Mouse (Mus musculus): ENCODE measurements around the gene Sarnp. TPM values are rescaled to one million over a fixed set of nuclear protein-coding genes. Genes with fewer than 3 reads are reported as not detected.

Gene Sarnp
- polyA plus RNA-seq, 1 experiment = 62.2 TPM

DNA sequence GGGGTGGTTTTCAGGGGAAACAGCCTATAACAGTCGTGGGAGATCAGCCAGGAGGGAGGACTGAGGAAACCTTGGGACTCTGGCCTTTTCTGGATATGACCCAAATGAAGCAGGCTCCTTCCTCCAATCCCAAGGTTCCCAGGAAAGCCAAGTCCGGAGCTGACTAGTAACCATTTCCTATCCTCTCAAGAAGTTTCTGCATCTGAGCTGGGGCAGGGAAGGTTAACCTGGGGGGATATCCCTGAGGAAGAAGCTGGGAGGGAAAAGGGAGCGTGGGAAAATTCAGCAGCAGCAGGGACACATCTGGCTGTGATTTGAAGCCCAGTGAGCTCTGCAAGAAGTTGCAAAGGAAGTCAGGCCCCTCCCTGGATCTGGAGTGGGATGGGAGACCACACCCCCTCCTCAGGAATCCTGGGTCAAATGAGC, 103.6 kb downstream of the Sarnp start:
- Histone ChIP-seq H3K27ac (ENCODE audit: insufficient read depth, low read depth, low read length) (no peak overlapping the region), H3K4me1 (ENCODE audit: control insufficient read depth, insufficient read depth, low read length) (peaks cover 17% of the 10 kb centered on the region), H3K4me3 (ENCODE audit: insufficient read depth, low read length) (no peak overlapping the region)
- TF ChIP-seq POLR2A (IDR thresholded peaks at IDR 0.05; ENCODE audit: borderline replicate concordance, low read depth, low read length) = no peak
- TF ChIP-seq CTCF (IDR thresholded peaks at IDR 0.05; ENCODE audit: low read depth, low read length) = no peak

- H3K4me3 ChIP-seq (ENCODE audit: insufficient read depth, low read length) = no peak overlapping the region
- no peak for TF ChIP-seq CTCF (IDR thresholded peaks at IDR 0.05; ENCODE audit: low read depth, low read length)
- TF ChIP-seq POLR2A (IDR thresholded peaks at IDR 0.05; ENCODE audit: borderline replicate concordance, low read depth, low read length) = no peak
- no peak overlapping the region for H3K27ac ChIP-seq (ENCODE audit: insufficient read depth, low read depth, low read length)
- peaks cover 17% of the 10 kb centered on the region for H3K4me1 ChIP-seq (ENCODE audit: control insufficient read depth, insufficient read depth, low read length)
Observed at GRCm38 (mm10) chr10:128921251-128921650, 104.1 kb downstream of the Sarnp start.

DNA sequence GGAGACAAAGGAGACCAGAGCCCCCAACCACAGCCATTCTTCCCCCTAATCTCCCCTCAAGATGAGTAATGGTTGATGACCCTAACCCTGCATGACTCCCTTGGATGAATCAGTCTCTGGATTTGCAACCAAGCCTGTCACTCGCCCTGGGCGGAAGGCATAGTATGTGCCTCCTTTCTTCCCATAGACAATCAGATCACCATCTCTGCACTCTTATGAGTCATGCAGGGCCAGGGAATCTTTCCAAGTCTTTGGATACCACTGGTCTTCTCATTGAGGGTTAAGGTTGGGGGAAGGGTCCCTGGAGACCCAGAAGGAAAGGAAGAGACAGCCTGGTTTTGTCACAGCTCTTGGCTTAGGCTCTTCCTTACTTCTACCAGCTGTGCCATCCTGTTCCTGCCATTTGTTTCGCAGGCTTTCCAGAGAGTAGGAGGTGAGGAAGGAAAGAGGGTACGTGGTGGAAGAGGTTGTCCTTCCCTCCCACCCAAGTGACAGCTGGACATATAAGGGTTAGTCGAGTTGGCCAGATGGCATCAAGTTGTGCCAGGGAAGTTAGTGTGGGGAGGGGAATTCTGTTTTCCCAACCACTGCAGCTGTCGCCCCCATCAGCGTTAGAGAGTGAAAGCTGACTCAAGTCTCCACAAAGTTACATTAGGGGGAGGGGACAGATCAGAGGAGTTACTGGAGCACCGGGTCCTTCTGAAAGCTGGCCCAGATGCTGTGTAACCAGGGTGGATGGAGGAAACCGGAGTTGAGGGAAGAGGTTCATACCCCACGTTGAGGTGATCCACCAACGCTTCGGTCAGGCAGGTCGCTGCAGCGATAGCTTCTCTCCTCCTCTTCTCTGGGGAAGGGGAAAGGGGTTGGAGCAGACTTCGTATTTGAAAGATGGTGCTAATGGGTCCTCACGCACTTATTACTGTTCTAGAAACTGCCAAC, 105.0 kb downstream of the Sarnp start:
- Histone ChIP-seq H3K4me1 (ENCODE audit: control insufficient read depth, insufficient read depth, low read length) (peaks cover 17% of the 10 kb centered on the region), H3K27ac (ENCODE audit: insufficient read depth, low read depth, low read length) (peak overlapping the region; percentile 8; the same call in 1 of the 2 replicates), H3K4me3 (ENCODE audit: insufficient read depth, low read length) (peak overlapping the region; percentile 51)
- TF ChIP-seq POLR2A (IDR thresholded peaks at IDR 0.05; ENCODE audit: borderline replicate concordance, low read depth, low read length) (no peak), CTCF (IDR thresholded peaks at IDR 0.05; ENCODE audit: low read depth, low read length) (no peak)

DNA sequence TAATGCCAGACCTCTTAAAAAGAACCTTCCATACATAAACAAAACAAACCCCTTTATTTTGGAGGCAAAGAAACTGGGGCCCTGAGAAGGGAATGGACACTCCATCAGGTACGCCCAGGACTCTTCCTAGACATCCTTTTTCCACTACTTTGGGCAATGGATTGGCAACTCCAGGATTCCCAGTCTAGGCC, 105.6 kb downstream of the Sarnp start, which contains the start of gene Rdh5:
Gene Rdh5 (minus strand): TSS at position 67 of the 191 bp plus-strand sequence.
- peak within 1 kb of the TSS; percentile 88 for H3K4me3 ChIP-seq (ENCODE audit: insufficient read depth, low read length)

GRCm38 (mm10) chr10:128923013-128923691, 106.0 kb downstream of the Sarnp start:
- Histone ChIP-seq H3K4me3 (ENCODE audit: insufficient read depth, low read length) (peak overlapping the region; percentile 88), H3K27ac (ENCODE audit: insufficient read depth, low read depth, low read length) (peak overlapping the region; percentile 96), H3K4me1 (ENCODE audit: control insufficient read depth, insufficient read depth, low read length) (peaks cover 17% of the 10 kb centered on the region)
- TF ChIP-seq CTCF (IDR thresholded peaks at IDR 0.05; ENCODE audit: low read depth, low read length) = peak; percentile 22; the same call in 1 of the 2 replicates
- TF ChIP-seq POLR2A (IDR thresholded peaks at IDR 0.05; ENCODE audit: borderline replicate concordance, low read depth, low read length) = peak; percentile 3; the same call in 1 of the 2 replicates

More for the DNA sequence above, 105.6 kb downstream of the Sarnp start, which contains the start of gene Rdh5:
- Histone ChIP-seq H3K4me1 (ENCODE audit: control insufficient read depth, insufficient read depth, low read length) (peaks cover 17% of the 10 kb centered on the region), H3K27ac (ENCODE audit: insufficient read depth, low read depth, low read length) (peak within 1 kb of the TSS; percentile 96)
- TF ChIP-seq POLR2A (IDR thresholded peaks at IDR 0.05; ENCODE audit: borderline replicate concordance, low read depth, low read length) (no peak), CTCF (IDR thresholded peaks at IDR 0.05; ENCODE audit: low read depth, low read length) (no peak)

DNA sequence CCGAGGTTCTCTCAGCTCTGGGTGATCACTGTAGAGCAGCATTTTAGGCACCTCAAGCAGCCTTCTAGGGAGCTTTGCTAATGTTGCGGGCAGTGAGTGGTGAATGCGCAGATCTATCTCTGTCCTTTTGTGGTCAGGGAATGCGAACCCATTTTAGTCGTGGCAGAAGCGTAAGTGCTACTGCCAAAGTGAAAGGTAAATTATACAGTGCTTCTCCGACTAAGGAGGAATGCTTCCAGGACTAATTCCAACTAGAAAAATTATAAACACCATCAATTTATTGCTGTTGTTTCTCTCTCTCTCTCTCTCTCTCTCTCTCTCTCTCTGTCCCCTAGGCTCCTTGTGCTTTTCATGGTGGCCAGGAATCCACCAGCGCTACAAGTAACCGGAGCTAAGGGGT, 106.8 kb downstream of the Sarnp start, which contains the start of gene Bloc1s1:
Gene Bloc1s1 (minus strand): TSS at position 101 of the 400 bp plus-strand sequence.
- TF ChIP-seq CTCF (IDR thresholded peaks at IDR 0.05; ENCODE audit: low read depth, low read length) (no peak), POLR2A (IDR thresholded peaks at IDR 0.05; ENCODE audit: borderline replicate concordance, low read depth, low read length) (no peak)
- Histone ChIP-seq H3K27ac (ENCODE audit: insufficient read depth, low read depth, low read length) (peak within 1 kb of the TSS; percentile 96), H3K4me3 (ENCODE audit: insufficient read depth, low read length) (peak within 1 kb of the TSS; percentile 88)

More for the DNA sequence above, 106.8 kb downstream of the Sarnp start, which contains the start of gene Bloc1s1:
- peaks cover 16% of the 10 kb centered on the region for H3K4me1 ChIP-seq (ENCODE audit: control insufficient read depth, insufficient read depth, low read length)

Other genes with a start within 250 kb of the Sarnp start
- 2.2 and 2.6 TPM in 2 replicates for gene Erbb3, start 227.7 kb upstream of the Sarnp start, polyA plus RNA-seq (2012; ENCODE audit: insufficient read depth, insufficient read length, missing spikeins)
- gene Rps26, start 190.6 kb upstream of the Sarnp start, polyA plus RNA-seq (2012; ENCODE audit: insufficient read depth, insufficient read length, missing spikeins) = 886 and 996 TPM in 2 replicates
- not detected in 2 replicates for gene Ikzf4, start 171.3 kb upstream of the Sarnp start, polyA plus RNA-seq (2012; ENCODE audit: insufficient read depth, insufficient read length, missing spikeins)
- 6.3 and 7.2 TPM in 2 replicates for gene Suox, start 143.3 kb upstream of the Sarnp start, polyA plus RNA-seq (2012; ENCODE audit: insufficient read depth, insufficient read length, missing spikeins)
- 123 and 131 TPM in 2 replicates for gene Rab5b, start 121.1 kb upstream of the Sarnp start, polyA plus RNA-seq (2012; ENCODE audit: insufficient read depth, insufficient read length, missing spikeins)
- 0.37 and 0.67 TPM in 2 replicates for gene Pmel, start 113.1 kb upstream of the Sarnp start, polyA plus RNA-seq (2012; ENCODE audit: insufficient read depth, insufficient read length, missing spikeins)
- gene Cdk2, start 112.3 kb upstream of the Sarnp start, polyA plus RNA-seq (2012; ENCODE audit: insufficient read depth, insufficient read length, missing spikeins) = 47.0 and 53.0 TPM in 2 replicates
- 26.1 and 29.6 TPM in 2 replicates for gene Dgka, start 72.5 kb upstream of the Sarnp start, polyA plus RNA-seq (2012; ENCODE audit: insufficient read depth, insufficient read length, missing spikeins)
- 26.1 and 33.8 TPM in 2 replicates for gene Pym1, start 69.4 kb upstream of the Sarnp start, polyA plus RNA-seq (2012; ENCODE audit: insufficient read depth, insufficient read length, missing spikeins)
- gene Mmp19, start 26.4 kb upstream of the Sarnp start, polyA plus RNA-seq (2012; ENCODE audit: insufficient read depth, insufficient read length, missing spikeins) = 26.8 and 28.3 TPM in 2 replicates
- gene Dnajc14, start 13.3 kb upstream of the Sarnp start, polyA plus RNA-seq (2012; ENCODE audit: insufficient read depth, insufficient read length, missing spikeins) = 65.2 and 65.7 TPM in 2 replicates
- 14.3 and 18.0 TPM in 2 replicates for gene Tmem198b, start 13.0 kb upstream of the Sarnp start, polyA plus RNA-seq (2012; ENCODE audit: insufficient read depth, insufficient read length, missing spikeins)
- gene Ormdl2, start 4.3 kb downstream of the Sarnp start, polyA plus RNA-seq (2012; ENCODE audit: insufficient read depth, insufficient read length, missing spikeins) = 78.1 and 83.5 TPM in 2 replicates
- not detected in 2 replicates for gene Gdf11, start 74.4 kb downstream of the Sarnp start, polyA plus RNA-seq (2012; ENCODE audit: insufficient read depth, insufficient read length, missing spikeins)
- 751 and 791 TPM in 2 replicates for gene Cd63, start 83.7 kb downstream of the Sarnp start, polyA plus RNA-seq (2012; ENCODE audit: insufficient read depth, insufficient read length, missing spikeins)
- 4.6 and 7.5 TPM in 2 replicates for gene Rdh5, start 105.6 kb downstream of the Sarnp start, polyA plus RNA-seq (2012; ENCODE audit: insufficient read depth, insufficient read length, missing spikeins)
- gene Bloc1s1, start 106.7 kb downstream of the Sarnp start, polyA plus RNA-seq (2012; ENCODE audit: insufficient read depth, insufficient read length, missing spikeins) = 125 TPM in 2 replicates
- gene Itga7, start 116.5 kb downstream of the Sarnp start, polyA plus RNA-seq (2012; ENCODE audit: insufficient read depth, insufficient read length, missing spikeins) = 0.17 TPM in 1 of 2 replicates, not detected in the other
- not detected in 2 replicates for gene Mettl7b, start 143.7 kb downstream of the Sarnp start, polyA plus RNA-seq (2012; ENCODE audit: insufficient read depth, insufficient read length, missing spikeins)
- gene Olfr9, start 172.1 kb downstream of the Sarnp start, polyA plus RNA-seq (2012; ENCODE audit: insufficient read depth, insufficient read length, missing spikeins) = not detected in 2 replicates
- not detected in 2 replicates for gene Olfr763, start 193.5 kb downstream of the Sarnp start, polyA plus RNA-seq (2012; ENCODE audit: insufficient read depth, insufficient read length, missing spikeins)
- not detected in 2 replicates for gene Olfr764-ps1, start 222.6 kb downstream of the Sarnp start, polyA plus RNA-seq (2012; ENCODE audit: insufficient read depth, insufficient read length, missing spikeins)
- not detected in 2 replicates for gene Olfr765, start 232.7 kb downstream of the Sarnp start, polyA plus RNA-seq (2012; ENCODE audit: insufficient read depth, insufficient read length, missing spikeins)

All from bone marrow macrophage, adult 2 months (primary cell).